Mouse (Mus musculus) limb, embryonic 15.5 days (tissue): ENCODE measurements around the gene Mt4. TPM values are rescaled to one million over a fixed set of nuclear protein-coding genes. Genes with fewer than 3 reads are reported as not detected.
A peak's percentile ranks its signal among the peaks of the same experiment; 100 is the strongest.

Source experiments
- ATAC-seq: fragments of 200-750 bp; cut with Nextera tagmentation; 2 replicates; pipeline ENCODE4 v1.8.0; 2017; ENCODE audit warnings: low read depth, moderate TSS enrichment; ENCODE audit not compliant: insufficient number of reproducible peaks, low FRiP score, low TSS enrichment
- H3K27ac ChIP-seq: fragments of 300-500 bp; sonication (generic); 2 replicates; pipeline ENCODE4 v1.5.1; 2015; ENCODE audit warnings: moderate library complexity, mild to moderate bottlenecking, inconsistent platforms
- H3K27me3 ChIP-seq: fragments of 300-500 bp; sonication (generic); 2 replicates; pipeline ENCODE4 v1.6.1; 2015; ENCODE audit warnings: inconsistent platforms
- H3K36me3 ChIP-seq: fragments of 300-500 bp; sonication (generic); 2 replicates; pipeline ENCODE4 v1.6.1; 2015; ENCODE audit warnings: inconsistent platforms
- H3K4me1 ChIP-seq: fragments of 300-500 bp; sonication (generic); 2 replicates; pipeline ENCODE4 v1.6.1; 2015; ENCODE audit warnings: inconsistent platforms
- H3K4me2 ChIP-seq: fragments of 300-500 bp; sonication (generic); 2 replicates; pipeline ENCODE4 v1.6.1; 2015; ENCODE audit warnings: mild to moderate bottlenecking, inconsistent platforms
- H3K4me3 ChIP-seq: fragments of 300-500 bp; sonication (generic); 2 replicates; pipeline ENCODE4 v1.5.1; 2015; ENCODE audit warnings: mild to moderate bottlenecking, inconsistent platforms
- H3K9ac ChIP-seq: fragments of 300-500 bp; sonication (generic); 2 replicates; pipeline ENCODE4 v1.6.1; 2015; ENCODE audit warnings: inconsistent platforms
- H3K9me3 ChIP-seq: fragments of 300-500 bp; sonication (generic); 2 replicates; pipeline ENCODE4 v1.6.1; 2016; ENCODE audit warnings: inconsistent platforms
- WGBS: fragments of 180-500 bp; shearing (Covaris S2); methylation state at CpG from one replicate; pipeline ENCODE4 v1.1.7; 2015; 5-methylcytosine and 5-hydroxymethylcytosine counted together
- polyA plus RNA-seq: library from polyadenylated mRNA; unstranded; fragments of >200 nt; fragmentation: Nextera tagmentation; extraction: Ambion mirVana; gene quantifications from 2 replicates; pipeline ENCODE4 v1.2.1, GENCODE M21; 2015

Gene Mt4
- polyA plus RNA-seq, 1 experiment from 2014 or later = 0.60 TPM

- peak; percentile 37; the same call in 1 of the 2 replicates for ATAC-seq
- peaks cover 90% of the 10 kb centered on the region for H3K27me3 ChIP-seq
- H3K9me3 ChIP-seq = no peaks in the 10 kb centered on the region
- no peak overlapping the region for H3K27ac ChIP-seq
- H3K9ac ChIP-seq = no peak overlapping the region
- H3K4me2 ChIP-seq = peak overlapping the region; percentile 42
- H3K4me1 ChIP-seq = peaks cover 55% of the 10 kb centered on the region
- no peaks in the 10 kb centered on the region for H3K36me3 ChIP-seq
- H3K4me3 ChIP-seq = peak overlapping the region; percentile 23
- 0% methylated on average over 16 of the region's 16 CpGs for WGBS
Measured at GRCm38 (mm10) chr8:94183117-94183516, 46.1 kb downstream of the Mt4 start.

- Histone ChIP-seq H3K4me2 (peak overlapping the region; percentile 42; the same call in 1 of the 2 replicates), H3K9ac (no peak overlapping the region), H3K4me3 (no peak overlapping the region), H3K27ac (peak overlapping the region; percentile 27; the same call in 1 of the 2 replicates), H3K4me1 (peaks cover 45% of the 10 kb centered on the region), H3K27me3 (peaks cover 77% of the 10 kb centered on the region), H3K36me3 (no peaks in the 10 kb centered on the region), H3K9me3 (no peaks in the 10 kb centered on the region)
- ATAC-seq = no peak
- 13% methylated on average over 12 of the region's 12 CpGs for WGBS
Measured at GRCm38 (mm10) chr8:94184357-94184843, 47.4 kb downstream of the Mt4 start.

- H3K4me1 ChIP-seq = peaks cover 36% of the 10 kb centered on the region
- no peaks in the 10 kb centered on the region for H3K36me3 ChIP-seq
- no peak overlapping the region for H3K9ac ChIP-seq
- no peak for ATAC-seq
- 58% methylated on average over 6 of the region's 6 CpGs for WGBS
- peaks cover 67% of the 10 kb centered on the region for H3K27me3 ChIP-seq
- no peak overlapping the region for H3K4me2 ChIP-seq
- H3K4me3 ChIP-seq = no peak overlapping the region
- H3K27ac ChIP-seq = no peak overlapping the region
- H3K9me3 ChIP-seq = no peaks in the 10 kb centered on the region
Measured at GRCm38 (mm10) chr8:94185791-94186190, 48.8 kb downstream of the Mt4 start.

GRCm38 (mm10) chr8:94186542-94186941 is 49.5 kb downstream of the Mt4 start:
- Histone ChIP-seq H3K27ac (no peak overlapping the region), H3K4me3 (no peak overlapping the region), H3K4me2 (peak overlapping the region; percentile 36), H3K36me3 (no peaks in the 10 kb centered on the region), H3K4me1 (peaks cover 40% of the 10 kb centered on the region), H3K9me3 (no peaks in the 10 kb centered on the region), H3K27me3 (peaks cover 64% of the 10 kb centered on the region), H3K9ac (0 out of 2 replicates have a peak overlapping the region, but pooled peaks have one; percentile 21)
- ATAC-seq = peak; percentile 35; the same call in 1 of the 2 replicates
- 6% methylated on average over 17 of the region's 17 CpGs for WGBS

- H3K4me1 ChIP-seq = peaks cover 40% of the 10 kb centered on the region
- 41% methylated on average over 21 of the region's 21 CpGs for WGBS
- H3K27ac ChIP-seq = no peak overlapping the region
- peaks cover 55% of the 10 kb centered on the region for H3K27me3 ChIP-seq
- no peak for ATAC-seq
- no peaks in the 10 kb centered on the region for H3K36me3 ChIP-seq
- no peak overlapping the region for H3K4me2 ChIP-seq
- no peaks in the 10 kb centered on the region for H3K9me3 ChIP-seq
- no peak overlapping the region for H3K9ac ChIP-seq
- no peak overlapping the region for H3K4me3 ChIP-seq
Measured at GRCm38 (mm10) chr8:94187290-94188002, 50.4 kb downstream of the Mt4 start.

Other genes with a start within 250 kb of the Mt4 start
- gene Amfr, start 124.4 kb upstream of the Mt4 start, polyA plus RNA-seq = 39.0 and 41.5 TPM in 2 replicates
- gene Nudt21, start 100.2 kb upstream of the Mt4 start, polyA plus RNA-seq = 86.4 and 88.6 TPM in 2 replicates
- 12.8 and 13.1 TPM in 2 replicates for gene Ogfod1, start 100.0 kb upstream of the Mt4 start, polyA plus RNA-seq
- 10.4 TPM in 2 replicates for gene Bbs2, start 38.3 kb upstream of the Mt4 start, polyA plus RNA-seq
- gene Mt3, start 15.4 kb downstream of the Mt4 start, polyA plus RNA-seq = 4.8 and 5.2 TPM in 2 replicates
- 57.2 and 59.8 TPM in 2 replicates for gene Mt2, start 35.5 kb downstream of the Mt4 start, polyA plus RNA-seq
- 164 and 189 TPM in 2 replicates for gene Mt1, start 41.9 kb downstream of the Mt4 start, polyA plus RNA-seq
- 62.8 and 63.0 TPM in 2 replicates for gene Nup93, start 77.4 kb downstream of the Mt4 start, polyA plus RNA-seq
- not detected in 2 replicates for gene Slc12a3, start 192.0 kb downstream of the Mt4 start, polyA plus RNA-seq
- 97.6 and 102 TPM in 2 replicates for gene Herpud1, start 249.2 kb downstream of the Mt4 start, polyA plus RNA-seq